Mouse (Mus musculus) cerebellum, adult 2 months (tissue): ENCODE data around the gene Dnase1l3.

Experiments
- CTCF ChIP-seq: fragments of 200-500 bp; IDR thresholded peaks from 2 replicates; pipeline ENCODE4 v1.5.1; 2011; ENCODE audit warnings: low read depth, mild to moderate bottlenecking, control low read depth, low read length, moderate library complexity, borderline replicate concordance; ENCODE audit not compliant: insufficient read depth
- POLR2A ChIP-seq: fragments of 200-500 bp; IDR thresholded peaks from 2 replicates; pipeline ENCODE4 v1.6.1; 2011; ENCODE audit warnings: low read length, control low read depth, borderline replicate concordance; ENCODE audit not compliant: insufficient read depth

- TF ChIP-seq POLR2A (no peak), CTCF (no peak)
Measured at GRCm38 (mm10) chr14:7978183-7978582, 16.2 kb downstream of the Dnase1l3 start.
